Mouse (Mus musculus): ENCODE measurements around the gene Zfp365.

The Zfp365 gene

DNA sequence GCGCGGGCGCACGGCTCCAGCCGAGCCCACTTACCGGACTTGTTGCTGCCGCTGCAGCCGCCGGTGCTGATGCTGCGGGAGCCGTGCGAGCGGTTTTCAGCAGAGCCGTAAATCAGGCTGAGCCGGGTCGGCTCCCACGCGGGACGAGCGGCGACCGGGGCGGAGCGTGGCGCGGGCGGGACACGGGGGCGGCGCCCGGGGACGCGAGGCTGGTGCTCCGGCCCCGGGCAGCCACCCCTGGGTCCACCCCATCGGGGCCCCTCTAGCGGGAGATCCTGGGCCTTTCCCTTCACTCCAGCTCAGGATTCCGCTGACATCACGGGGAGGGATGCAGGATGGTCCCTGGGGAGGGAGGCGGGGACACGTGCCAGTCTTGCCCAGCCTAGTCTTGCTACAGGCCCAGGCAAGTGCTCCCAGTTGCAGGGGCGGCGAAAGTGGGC lies at the start of gene Zfp365:
Gene Zfp365 (minus strand): TSS at position 326 of the 440 bp plus-strand sequence.
- DNase-seq (ENCODE audit: low spot score) = peak; percentile 80

GRCm38 (mm10) chr10:67959982-67960381 lies 47.5 kb upstream of the Zfp365 start:
- no peak for DNase-seq (ENCODE audit: low spot score)

DNA sequence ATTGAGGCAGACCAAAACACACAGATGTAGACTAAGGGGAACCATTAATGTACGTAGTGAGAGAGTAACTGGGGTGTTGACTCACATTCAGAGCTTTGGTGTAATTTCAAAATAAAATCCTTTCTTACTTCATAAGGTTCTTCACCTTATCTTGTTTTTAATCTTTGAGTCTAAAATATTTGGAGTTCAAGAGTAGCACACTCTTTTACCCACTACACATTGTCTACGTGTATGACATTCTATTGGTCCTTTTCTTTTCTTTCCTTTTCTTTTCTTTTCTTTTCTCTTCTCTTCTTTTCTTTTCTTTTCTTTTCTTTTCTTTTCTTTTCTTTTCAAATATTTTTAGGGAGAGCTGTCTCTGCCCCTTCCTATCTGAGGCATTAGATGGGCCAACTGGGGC lies 43.5 kb upstream of the Zfp365 start:
- DNase-seq (ENCODE audit: low spot score) = no peak

- no peak for DNase-seq (ENCODE audit: low spot score)
Measured at GRCm38 (mm10) chr10:67951690-67952089, 39.2 kb upstream of the Zfp365 start.

GRCm38 (mm10) chr10:67950059-67950748 lies 37.7 kb upstream of the Zfp365 start:
- DNase-seq (ENCODE audit: low spot score) = no peak

GRCm38 (mm10) chr10:67943513-67943912 lies 31.1 kb upstream of the Zfp365 start:
- DNase-seq (ENCODE audit: low spot score) = no peak

DNA sequence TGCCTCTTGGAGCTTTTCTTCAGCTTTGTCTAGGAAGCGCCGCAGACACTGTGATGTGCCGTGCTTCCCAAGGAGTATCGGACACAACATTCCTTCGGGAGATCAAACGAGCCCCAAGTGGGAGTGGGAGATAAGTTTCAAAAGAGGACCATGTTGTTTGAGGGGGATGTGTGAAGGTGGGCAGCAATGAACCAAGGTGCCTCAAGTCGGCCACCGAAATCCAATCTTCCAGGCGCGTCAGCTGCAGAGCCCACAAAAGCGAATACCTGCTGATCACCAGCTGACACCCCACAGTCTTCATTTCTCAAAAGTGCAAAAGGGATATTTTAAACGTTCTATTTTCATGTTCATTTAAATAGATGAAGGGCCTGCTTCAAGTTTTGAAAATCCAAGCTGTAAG lies 27.1 kb upstream of the Zfp365 start:
- DNase-seq (ENCODE audit: low spot score) = no peak

- DNase-seq (ENCODE audit: low spot score) = no peak
Measured at GRCm38 (mm10) chr10:67937775-67938174, 25.3 kb upstream of the Zfp365 start.

DNA sequence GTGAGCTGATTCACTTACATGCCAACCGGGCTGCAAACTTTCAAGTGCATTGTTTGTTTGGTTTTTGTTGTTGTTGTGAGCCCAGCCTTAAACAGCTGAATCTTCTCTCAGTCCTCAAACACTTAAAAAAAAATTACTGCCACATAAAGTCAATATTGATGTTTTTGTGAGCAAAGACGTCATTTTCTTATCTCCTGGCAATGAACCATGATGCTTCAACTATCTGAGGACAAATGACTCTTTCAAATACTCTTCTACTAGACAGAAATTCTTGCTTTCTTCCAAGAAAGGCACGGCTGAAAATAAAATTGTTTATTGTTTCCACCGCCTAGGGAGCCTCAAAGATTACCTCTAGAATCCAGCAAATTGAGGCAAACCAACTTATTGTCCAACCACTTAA lies 24.5 kb upstream of the Zfp365 start:
- DNase-seq (ENCODE audit: low spot score) = no peak

DNA sequence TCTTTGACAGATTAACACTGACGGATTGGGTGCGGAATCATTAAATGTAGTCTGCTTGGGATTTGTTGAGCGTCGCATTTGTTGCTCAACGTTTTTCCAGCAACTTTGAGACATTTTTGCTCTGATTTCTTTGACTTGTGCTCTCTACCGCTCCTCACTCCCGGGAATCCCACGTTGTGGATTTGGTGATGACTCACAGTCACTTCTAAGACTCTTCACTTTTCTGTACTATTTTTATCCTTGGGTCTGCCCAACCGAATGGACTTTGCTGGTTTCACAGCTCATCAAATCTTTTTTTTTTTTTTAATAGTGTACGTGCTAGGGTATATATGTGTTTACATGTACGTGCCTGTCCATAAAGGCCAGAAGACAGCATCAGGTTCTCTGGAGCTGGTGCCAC lies 20.3 kb upstream of the Zfp365 start:
- DNase-seq (ENCODE audit: low spot score) = no peak

DNA sequence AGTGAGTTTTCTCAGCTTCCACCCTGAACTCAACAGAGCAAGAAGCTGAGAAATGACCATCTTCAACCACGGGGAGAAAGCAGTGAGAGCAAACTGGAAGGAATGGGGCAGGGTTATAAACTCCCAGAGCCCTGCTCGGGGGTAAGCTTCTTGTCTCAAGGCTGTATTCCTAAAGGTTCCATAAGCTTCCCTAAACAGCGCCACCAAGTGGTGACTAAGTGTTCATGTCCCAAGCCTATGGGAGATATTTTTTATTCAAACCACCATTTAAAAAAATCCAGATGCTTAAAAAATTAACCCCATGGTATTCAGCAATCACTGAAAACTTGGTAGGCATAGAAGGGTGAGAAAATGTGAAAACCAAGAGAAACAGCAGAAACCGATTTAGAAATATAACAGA lies 18.9 kb upstream of the Zfp365 start:
- no peak for DNase-seq (ENCODE audit: low spot score)

GRCm38 (mm10) chr10:67928584-67928983 lies 16.1 kb upstream of the Zfp365 start:
- DNase-seq (ENCODE audit: low spot score) = no peak

DNA sequence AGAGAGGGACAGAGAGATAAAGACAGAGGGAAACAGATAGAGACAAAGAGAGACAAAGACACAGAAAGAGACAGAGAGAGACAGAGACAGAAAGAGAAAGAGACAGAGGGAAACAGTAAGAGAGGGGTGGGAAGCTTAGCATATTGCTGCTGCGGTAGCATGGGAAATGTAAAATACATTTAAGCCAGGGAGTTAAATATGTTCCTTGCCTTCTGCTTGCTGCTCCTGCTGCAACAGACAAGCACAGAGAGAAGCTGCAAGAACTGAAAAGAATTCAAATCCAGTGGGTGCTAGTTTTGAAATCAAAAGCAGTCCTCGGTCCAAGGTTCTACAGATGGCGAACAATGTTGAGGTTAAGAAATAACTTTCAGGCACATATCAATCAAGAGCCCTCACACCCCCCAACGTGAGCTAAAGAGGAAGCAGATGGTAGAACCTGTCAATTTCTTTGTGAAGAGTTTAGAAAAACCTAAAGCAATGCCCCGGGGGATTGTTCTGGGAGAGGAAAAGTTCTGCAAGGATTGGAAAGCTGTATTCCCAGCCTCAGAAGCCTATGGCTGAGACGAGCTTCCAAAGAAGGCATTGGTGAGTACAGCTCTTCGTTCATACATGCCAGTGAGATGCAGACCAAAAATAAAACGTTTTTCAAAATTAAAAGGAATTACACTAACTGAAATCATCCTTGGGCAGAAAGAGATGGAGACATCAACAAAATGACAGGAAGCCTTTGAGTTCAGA lies 15.4 kb upstream of the Zfp365 start:
- DNase-seq (ENCODE audit: low spot score) = no peak

DNA sequence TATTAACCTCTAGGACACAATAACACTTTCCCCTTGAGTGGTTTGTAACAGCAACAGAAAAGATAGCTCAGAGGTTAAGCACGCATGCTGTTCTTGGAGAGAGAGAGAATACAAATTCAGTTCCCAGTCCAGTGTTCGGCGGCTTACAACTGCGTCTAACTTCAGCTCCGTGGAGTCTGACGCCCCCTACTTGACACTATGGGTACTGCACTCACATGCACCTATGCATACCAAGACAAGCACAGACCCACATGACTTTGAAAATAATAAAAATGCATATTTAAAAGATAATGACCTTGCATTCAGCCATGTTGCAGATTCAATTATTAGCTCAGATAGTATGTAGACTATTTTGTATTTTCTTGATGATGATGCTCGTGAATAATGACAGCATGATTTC lies 11.6 kb upstream of the Zfp365 start:
- peak; percentile 58 for DNase-seq (ENCODE audit: low spot score)

GRCm38 (mm10) chr10:67921777-67922176 lies 9.3 kb upstream of the Zfp365 start:
- DNase-seq (ENCODE audit: low spot score) = no peak

DNA sequence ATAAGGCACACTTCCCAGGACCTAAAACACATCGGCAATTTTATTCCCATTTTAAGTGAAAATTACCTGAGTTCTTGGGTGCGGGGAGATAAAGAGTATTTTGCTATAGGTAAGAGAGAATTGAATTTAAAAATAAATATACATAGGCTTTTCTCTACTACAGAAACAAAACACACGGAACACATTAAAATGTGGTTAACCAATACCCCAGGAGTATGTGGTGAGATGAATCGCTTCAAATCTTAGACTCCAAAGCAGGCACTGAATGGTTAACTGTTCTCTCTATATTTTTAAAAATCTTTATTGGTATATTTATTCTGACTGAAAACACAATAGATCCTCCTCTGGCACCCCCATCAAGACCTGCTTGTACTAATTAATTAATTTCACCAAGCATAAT lies 7.2 kb upstream of the Zfp365 start:
- DNase-seq (ENCODE audit: low spot score) = no peak

GRCm38 (mm10) chr10:67918194-67918899 lies 5.9 kb upstream of the Zfp365 start:
- no peak for DNase-seq (ENCODE audit: low spot score)

DNA sequence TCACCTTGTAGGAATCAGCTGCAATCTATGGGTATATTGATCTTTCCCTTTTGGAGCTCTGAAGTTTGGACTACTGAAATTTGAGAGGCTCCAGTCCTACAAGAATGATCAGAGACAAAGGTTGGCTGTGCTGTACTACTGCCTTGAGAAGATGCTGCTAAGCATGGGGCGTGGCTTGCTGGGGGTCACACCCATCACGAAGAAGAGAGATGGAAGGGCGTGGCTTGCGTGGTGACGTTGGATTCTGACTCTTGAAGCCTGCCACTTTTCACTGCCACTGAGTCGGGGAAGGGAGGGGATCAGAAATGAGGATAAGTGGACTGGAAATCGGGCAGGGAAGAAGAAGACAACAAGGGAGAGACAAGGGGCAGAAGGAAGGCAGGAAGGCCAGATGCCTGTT lies 4.9 kb upstream of the Zfp365 start:
- DNase-seq (ENCODE audit: low spot score) = no peak

- no peak for DNase-seq (ENCODE audit: low spot score)
Measured at GRCm38 (mm10) chr10:67911447-67912336, 770 bp downstream of the Zfp365 start.

GRCm38 (mm10) chr10:67907931-67908330 lies 4.5 kb downstream of the Zfp365 start:
- DNase-seq (ENCODE audit: low spot score) = no peak

GRCm38 (mm10) chr10:67906926-67907325 lies 5.5 kb downstream of the Zfp365 start:
- no peak for DNase-seq (ENCODE audit: low spot score)

DNA sequence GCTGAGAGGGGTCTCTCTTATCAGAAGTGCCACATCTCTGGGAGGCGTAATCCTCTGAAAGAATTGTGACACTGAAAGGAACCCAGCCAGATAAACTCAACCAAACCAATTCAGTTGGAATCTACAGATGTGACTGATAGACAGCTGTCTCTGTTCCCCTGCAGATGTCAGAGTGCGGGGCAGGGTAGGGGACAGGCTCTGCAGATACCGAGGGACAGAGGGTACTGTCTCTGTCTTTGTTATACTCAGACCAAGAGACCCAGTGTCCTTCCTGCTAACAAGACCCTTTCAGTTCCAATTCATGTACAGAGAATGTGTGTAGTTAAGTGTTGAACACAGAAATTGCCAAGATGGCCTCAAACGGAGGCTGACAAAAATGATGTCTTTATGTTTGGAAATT lies 6.4 kb downstream of the Zfp365 start:
- DNase-seq (ENCODE audit: low spot score) = no peak

All from testis, postnatal 10 days (tissue).